Mouse (Mus musculus) forebrain, embryonic 13.5 days (tissue): ENCODE measurements around the gene Grxcr1. TPM values are rescaled to one million over a fixed set of nuclear protein-coding genes. Genes with fewer than 3 reads are reported as not detected.
A peak's percentile ranks its signal among the peaks of the same experiment; 100 is the strongest.

Experiments
- ATAC-seq: fragments of 200-750 bp; cut with Nextera tagmentation; 2 replicates; pipeline ENCODE4 v1.8.0; 2017
- H3K27ac ChIP-seq: fragments of 300-500 bp; sonication (generic); 2 replicates; pipeline ENCODE4 v1.5.1; 2015; ENCODE audit warnings: inconsistent platforms, mild to moderate bottlenecking, moderate library complexity
- H3K27me3 ChIP-seq: fragments of 300-500 bp; sonication (generic); 2 replicates; pipeline ENCODE4 v1.6.1; 2015; ENCODE audit warnings: mild to moderate bottlenecking, inconsistent platforms
- H3K36me3 ChIP-seq: fragments of 300-500 bp; sonication (generic); 2 replicates; pipeline ENCODE4 v1.6.1; 2015; ENCODE audit warnings: mild to moderate bottlenecking, inconsistent platforms; ENCODE audit not compliant: poor library complexity, severe bottlenecking
- H3K4me1 ChIP-seq: fragments of 300-500 bp; sonication (generic); 2 replicates; pipeline ENCODE4 v1.6.1; 2015; ENCODE audit warnings: inconsistent platforms
- H3K4me2 ChIP-seq: fragments of 300-500 bp; sonication (generic); 2 replicates; pipeline ENCODE4 v1.6.1; 2015; ENCODE audit warnings: inconsistent platforms, mild to moderate bottlenecking, moderate library complexity
- H3K4me3 ChIP-seq: fragments of 300-500 bp; sonication (generic); 2 replicates; pipeline ENCODE4 v1.5.1; 2015; ENCODE audit warnings: mild to moderate bottlenecking, inconsistent platforms
- H3K9ac ChIP-seq: fragments of 300-500 bp; sonication (generic); 2 replicates; pipeline ENCODE4 v1.6.1; 2015; ENCODE audit warnings: mild to moderate bottlenecking, inconsistent platforms
- H3K9me3 ChIP-seq: fragments of 300-500 bp; sonication (generic); replicated peaks from 2 replicates; pipeline ENCODE4 v1.6.1; 2016; ENCODE audit warnings: inconsistent platforms
- WGBS: fragments of 180-500 bp; shearing (Covaris S2); methylation state at CpG from one replicate; pipeline ENCODE4 v1.1.7; 2015; 5-methylcytosine and 5-hydroxymethylcytosine counted together
- polyA plus RNA-seq: library from polyadenylated mRNA; unstranded; fragments of >200 nt; fragmentation: Nextera tagmentation; extraction: Ambion mirVana; gene quantifications from 2 replicates; pipeline ENCODE4 v1.2.1, GENCODE M21; 2015

Grxcr1 gene
- polyA plus RNA-seq, 1 experiment from 2014 or later = not detected

DNA sequence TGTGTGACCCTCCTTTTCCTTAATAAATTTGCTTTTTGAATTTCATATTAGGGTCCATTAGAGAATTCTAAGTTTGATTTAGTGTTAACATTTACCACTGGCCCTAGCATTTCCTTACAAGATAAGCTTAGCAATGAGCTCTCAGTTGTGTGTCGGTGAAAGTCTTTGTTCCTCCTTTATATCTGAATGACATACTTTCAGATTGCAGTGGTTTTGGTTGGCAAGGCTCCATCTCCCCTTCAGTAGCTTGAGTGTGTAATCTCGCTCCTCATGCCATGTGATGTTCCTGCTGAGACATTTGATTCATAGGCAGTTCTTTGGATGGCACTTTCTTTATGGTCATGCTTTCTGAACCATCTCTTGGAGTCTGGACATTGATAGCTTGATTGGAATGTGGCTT lies 7.4 kb downstream of the Grxcr1 start:
- Histone ChIP-seq H3K4me2 (no peak overlapping the region), H3K9me3 (no peaks in the 10 kb centered on the region), H3K4me3 (no peak overlapping the region), H3K36me3 (no peaks in the 10 kb centered on the region), H3K27ac (no peak overlapping the region), H3K9ac (no peak overlapping the region), H3K4me1 (no peaks in the 10 kb centered on the region), H3K27me3 (no peaks in the 10 kb centered on the region)
- ATAC-seq = no peak
- 84% methylated on average over 2 of the region's 2 CpGs for WGBS

- Histone ChIP-seq H3K36me3 (no peaks in the 10 kb centered on the region), H3K9ac (no peak overlapping the region), H3K4me3 (no peak overlapping the region), H3K9me3 (no peaks in the 10 kb centered on the region), H3K27me3 (no peaks in the 10 kb centered on the region), H3K27ac (no peak overlapping the region), H3K4me1 (no peaks in the 10 kb centered on the region), H3K4me2 (no peak overlapping the region)
- no peak for ATAC-seq
- 95% methylated on average over 5 of the region's 5 CpGs for WGBS
Measured at GRCm38 (mm10) chr5:68043339-68043738, 11.7 kb downstream of the Grxcr1 start.

DNA sequence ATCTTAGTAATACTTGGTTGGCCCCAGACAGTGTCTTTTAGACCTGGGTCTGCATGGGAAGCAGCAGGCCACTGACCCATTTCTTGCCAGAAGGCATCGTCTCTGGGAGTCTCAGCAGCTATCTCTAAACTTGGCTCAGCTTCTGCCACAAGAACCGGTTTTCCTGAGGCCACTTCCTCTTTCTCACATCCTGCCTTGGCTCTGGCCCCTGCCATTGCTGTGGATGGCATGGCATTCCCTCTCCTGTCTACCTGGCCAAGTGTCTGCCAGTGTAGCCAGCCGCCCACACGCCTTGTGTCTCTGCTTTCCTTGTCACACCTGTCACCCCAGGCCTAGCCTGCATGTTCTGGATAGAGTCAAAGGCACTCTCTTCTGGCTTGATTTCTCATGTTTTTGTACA lies 17.1 kb downstream of the Grxcr1 start:
- no peaks in the 10 kb centered on the region for H3K9me3 ChIP-seq
- no peaks in the 10 kb centered on the region for H3K36me3 ChIP-seq
- H3K9ac ChIP-seq = no peak overlapping the region
- no peaks in the 10 kb centered on the region for H3K27me3 ChIP-seq
- 0 out of 2 replicates have a peak, but pooled peaks cover 3% of the 10 kb centered on the region for H3K4me1 ChIP-seq
- H3K4me2 ChIP-seq = no peak overlapping the region
- no peak overlapping the region for H3K4me3 ChIP-seq
- no peak overlapping the region for H3K27ac ChIP-seq
- ATAC-seq = no peak
- 70% methylated on average over 4 of the region's 4 CpGs for WGBS

- H3K4me2 ChIP-seq = no peak overlapping the region
- H3K4me1 ChIP-seq = 0 out of 2 replicates have a peak, but pooled peaks cover 3% of the 10 kb centered on the region
- no peak for ATAC-seq
- no peak overlapping the region for H3K9ac ChIP-seq
- no peak overlapping the region for H3K27ac ChIP-seq
- no peaks in the 10 kb centered on the region for H3K36me3 ChIP-seq
- 49% methylated on average over 4 of the region's 4 CpGs for WGBS
- no peaks in the 10 kb centered on the region for H3K9me3 ChIP-seq
- H3K4me3 ChIP-seq = no peak overlapping the region
- no peaks in the 10 kb centered on the region for H3K27me3 ChIP-seq
Measured at GRCm38 (mm10) chr5:68049536-68049935, 17.9 kb downstream of the Grxcr1 start.

GRCm38 (mm10) chr5:68051101-68051500 lies 19.5 kb downstream of the Grxcr1 start:
- Histone ChIP-seq H3K9ac (peak overlapping the region; percentile 46), H3K4me3 (no peak overlapping the region), H3K36me3 (no peaks in the 10 kb centered on the region), H3K27me3 (no peaks in the 10 kb centered on the region), H3K27ac (no peak overlapping the region), H3K4me1 (0 out of 2 replicates have a peak, but pooled peaks cover 3% of the 10 kb centered on the region), H3K4me2 (no peak overlapping the region), H3K9me3 (no peaks in the 10 kb centered on the region)
- WGBS = 12% methylated on average over 5 of the region's 5 CpGs
- ATAC-seq = peak; percentile 48; the same call in 1 of the 2 replicates

DNA sequence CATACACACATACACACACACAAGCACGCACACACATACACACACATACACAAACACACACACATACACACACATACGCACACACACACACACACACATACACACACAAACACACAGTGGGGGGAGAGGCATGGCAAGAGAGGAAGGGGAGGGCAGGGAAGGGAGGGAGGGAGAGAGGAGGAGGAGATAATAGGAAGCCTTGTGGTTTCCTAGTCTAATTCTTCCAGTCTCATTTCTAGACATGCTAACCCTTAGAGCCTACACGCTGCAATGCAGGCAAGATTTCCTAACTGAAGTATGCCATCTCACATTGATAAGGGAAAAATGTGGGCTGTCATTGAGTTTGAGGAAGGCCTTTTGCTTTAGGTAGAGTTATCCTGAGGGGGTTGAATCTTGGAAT lies 25.9 kb downstream of the Grxcr1 start:
- ATAC-seq = no peak
- H3K27ac ChIP-seq = no peak overlapping the region
- H3K36me3 ChIP-seq = no peaks in the 10 kb centered on the region
- no peaks in the 10 kb centered on the region for H3K4me1 ChIP-seq
- no peaks in the 10 kb centered on the region for H3K27me3 ChIP-seq
- H3K9ac ChIP-seq = no peak overlapping the region
- H3K4me3 ChIP-seq = no peak overlapping the region
- H3K9me3 ChIP-seq = no peaks in the 10 kb centered on the region
- 95% methylated on average over 3 of the region's 3 CpGs for WGBS
- H3K4me2 ChIP-seq = no peak overlapping the region

DNA sequence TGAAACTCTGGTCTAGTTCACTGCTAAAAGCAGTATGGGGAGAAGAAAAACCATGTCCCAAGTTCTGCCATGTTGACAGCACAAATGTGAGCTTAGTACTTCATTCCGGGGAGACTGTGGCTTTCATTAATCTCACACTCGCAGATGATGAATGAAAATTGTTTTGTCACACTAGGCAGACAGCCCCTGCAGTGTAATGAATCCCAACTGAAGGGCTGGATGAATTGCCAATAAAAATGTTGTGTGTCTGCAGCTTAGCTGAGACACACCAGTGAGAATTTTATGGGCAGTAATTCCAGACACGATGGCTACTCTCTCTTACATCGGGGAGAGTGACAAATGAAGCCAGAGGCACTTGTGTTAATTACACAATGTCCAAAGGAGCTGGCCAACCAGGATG lies 37.1 kb downstream of the Grxcr1 start:
- Histone ChIP-seq H3K9me3 (no peaks in the 10 kb centered on the region), H3K4me3 (no peak overlapping the region), H3K36me3 (no peaks in the 10 kb centered on the region), H3K4me2 (no peak overlapping the region), H3K27me3 (no peaks in the 10 kb centered on the region), H3K9ac (no peak overlapping the region), H3K27ac (no peak overlapping the region), H3K4me1 (no peaks in the 10 kb centered on the region)
- no peak for ATAC-seq
- 76% methylated on average over 4 of the region's 4 CpGs for WGBS

- Histone ChIP-seq H3K9ac (no peak overlapping the region), H3K9me3 (no peaks in the 10 kb centered on the region), H3K27ac (no peak overlapping the region), H3K4me2 (no peak overlapping the region), H3K4me3 (no peak overlapping the region), H3K4me1 (no peaks in the 10 kb centered on the region), H3K27me3 (no peaks in the 10 kb centered on the region), H3K36me3 (no peaks in the 10 kb centered on the region)
- no peak for ATAC-seq
- WGBS = 92% methylated on average over 3 of the region's 3 CpGs
Measured at GRCm38 (mm10) chr5:68070308-68070707, 38.7 kb downstream of the Grxcr1 start.

DNA sequence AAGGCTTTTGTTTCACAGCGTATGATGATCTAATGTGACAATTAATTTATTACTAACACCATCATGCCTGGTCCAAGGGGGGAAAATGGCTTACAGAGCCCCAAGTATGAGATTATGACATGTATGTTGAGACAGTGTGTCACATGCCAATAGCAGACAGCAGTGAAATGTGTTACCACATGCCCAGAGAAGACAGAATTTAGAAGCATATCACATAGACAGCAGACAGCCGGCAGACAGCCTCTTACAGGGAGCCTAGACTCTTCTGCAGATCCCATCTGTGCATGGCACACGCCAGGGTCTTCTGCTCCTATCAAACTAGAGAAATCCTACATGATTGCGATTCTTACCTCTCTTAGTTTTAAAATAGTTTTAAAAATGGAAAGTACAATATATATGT lies 40.2 kb downstream of the Grxcr1 start:
- WGBS = 93% methylated on average over 4 of the region's 4 CpGs
- ATAC-seq = peak; percentile 86; the same call in 1 of the 2 replicates
- H3K4me2 ChIP-seq = no peak overlapping the region
- no peak overlapping the region for H3K4me3 ChIP-seq
- no peak overlapping the region for H3K9ac ChIP-seq
- H3K4me1 ChIP-seq = no peaks in the 10 kb centered on the region
- no peaks in the 10 kb centered on the region for H3K27me3 ChIP-seq
- H3K27ac ChIP-seq = no peak overlapping the region
- no peaks in the 10 kb centered on the region for H3K36me3 ChIP-seq
- H3K9me3 ChIP-seq = no peaks in the 10 kb centered on the region

GRCm38 (mm10) chr5:68086535-68087098 lies 55.0 kb downstream of the Grxcr1 start:
- Histone ChIP-seq H3K4me3 (no peak overlapping the region), H3K9me3 (no peaks in the 10 kb centered on the region), H3K27ac (no peak overlapping the region), H3K4me1 (no peaks in the 10 kb centered on the region), H3K27me3 (no peaks in the 10 kb centered on the region), H3K36me3 (no peaks in the 10 kb centered on the region), H3K4me2 (no peak overlapping the region), H3K9ac (no peak overlapping the region)
- no peak for ATAC-seq
- WGBS = 80% methylated on average over 7 of the region's 7 CpGs

DNA sequence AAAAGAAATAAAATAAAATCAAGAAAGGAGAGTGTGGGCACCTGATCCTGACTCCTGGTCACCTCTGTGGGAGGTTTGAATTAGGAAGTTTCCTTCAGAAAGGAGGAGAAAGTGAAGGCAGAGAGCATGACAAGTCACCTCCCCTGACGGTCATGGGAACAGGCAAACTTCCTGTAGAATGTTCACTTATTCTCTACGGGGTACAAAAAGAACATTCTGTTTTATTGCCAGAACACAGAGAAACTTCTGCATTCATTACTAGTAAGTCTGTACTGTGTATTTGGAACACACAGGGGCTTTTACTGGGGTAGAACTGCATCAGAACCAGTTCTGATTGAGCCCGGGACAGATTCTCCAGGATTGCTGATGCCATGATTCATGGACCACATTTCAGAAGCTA lies 55.5 kb downstream of the Grxcr1 start:
- H3K27me3 ChIP-seq = no peaks in the 10 kb centered on the region
- H3K4me2 ChIP-seq = no peak overlapping the region
- no peak overlapping the region for H3K4me3 ChIP-seq
- no peaks in the 10 kb centered on the region for H3K9me3 ChIP-seq
- H3K9ac ChIP-seq = no peak overlapping the region
- no peak for ATAC-seq
- 92% methylated on average over 3 of the region's 3 CpGs for WGBS
- H3K27ac ChIP-seq = no peak overlapping the region
- no peaks in the 10 kb centered on the region for H3K36me3 ChIP-seq
- no peaks in the 10 kb centered on the region for H3K4me1 ChIP-seq

DNA sequence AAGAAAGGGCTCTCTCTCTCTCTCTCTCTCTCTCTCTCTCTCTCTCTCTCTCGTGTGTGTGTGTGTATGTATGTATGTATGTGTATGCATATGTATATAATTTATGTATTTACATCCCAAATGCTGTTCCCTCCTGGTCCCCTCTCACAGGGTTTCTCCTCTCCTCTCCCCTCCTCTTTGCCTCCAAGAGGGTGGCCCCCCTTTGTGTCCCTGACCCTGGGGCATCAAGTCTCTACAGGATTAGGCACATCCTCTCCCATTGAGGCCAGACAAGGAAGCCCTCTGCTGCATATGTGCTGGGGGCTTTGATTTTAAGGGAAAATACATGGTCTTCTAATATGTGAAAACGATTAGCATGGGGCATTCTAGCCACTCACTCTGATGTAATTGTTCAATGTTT lies 61.5 kb downstream of the Grxcr1 start:
- Histone ChIP-seq H3K27ac (no peak overlapping the region), H3K27me3 (no peaks in the 10 kb centered on the region), H3K9me3 (no peaks in the 10 kb centered on the region), H3K4me3 (no peak overlapping the region), H3K4me1 (no peaks in the 10 kb centered on the region), H3K9ac (no peak overlapping the region), H3K36me3 (no peaks in the 10 kb centered on the region), H3K4me2 (no peak overlapping the region)
- WGBS = 80% methylated on average over 1 of the region's 2 CpGs
- ATAC-seq = no peak
